Mouse (Mus musculus): Measurements from ENCODE around the gene Ceacam15. TPM values are rescaled to one million over a fixed set of nuclear protein-coding genes. Genes with fewer than 3 reads are reported as not detected.
"Not testable (repeated sequence)": the region's sequence is repeated elsewhere in the genome, so short reads cannot be mapped to it uniquely, and the experiment has no call there.

The Ceacam15 gene
- not detected for total RNA-seq (2021)

GRCm38 (mm10) chr7:16675605-16676004 is at the start of gene Ceacam15:
Gene Ceacam15 (minus strand): TSS chr7:16675705.
- no peak for DNase-seq
- intact Hi-C loops (cut with DNase I): no loop called here

GRCm38 (mm10) chr7:16722490-16722889 is 47.0 kb upstream of the Ceacam15 start:
- intact Hi-C loops (cut with DNase I): not testable (repeated sequence)

GRCm38 (mm10) chr7:16721629-16722028 is 46.1 kb upstream of the Ceacam15 start, which contains the start of gene Ceacam9:
Gene Ceacam9 (plus strand): TSS chr7:16721929.
- intact Hi-C loops (cut with DNase I): no loop called here
- no peak for DNase-seq

More at GRCm38 (mm10) chr7:16722490-16722889, 47.0 kb upstream of the Ceacam15 start:
- not testable (repeated sequence) for DNase-seq

- intact Hi-C loops (cut with DNase I): loop anchor here (2.0 kb wide), 1 partner anchor 36 kb away; no protein-coding TSS in a partner anchor
- not testable (repeated sequence) for DNase-seq
Measured at GRCm38 (mm10) chr7:16716456-16717152, 41.1 kb upstream of the Ceacam15 start.

DNA sequence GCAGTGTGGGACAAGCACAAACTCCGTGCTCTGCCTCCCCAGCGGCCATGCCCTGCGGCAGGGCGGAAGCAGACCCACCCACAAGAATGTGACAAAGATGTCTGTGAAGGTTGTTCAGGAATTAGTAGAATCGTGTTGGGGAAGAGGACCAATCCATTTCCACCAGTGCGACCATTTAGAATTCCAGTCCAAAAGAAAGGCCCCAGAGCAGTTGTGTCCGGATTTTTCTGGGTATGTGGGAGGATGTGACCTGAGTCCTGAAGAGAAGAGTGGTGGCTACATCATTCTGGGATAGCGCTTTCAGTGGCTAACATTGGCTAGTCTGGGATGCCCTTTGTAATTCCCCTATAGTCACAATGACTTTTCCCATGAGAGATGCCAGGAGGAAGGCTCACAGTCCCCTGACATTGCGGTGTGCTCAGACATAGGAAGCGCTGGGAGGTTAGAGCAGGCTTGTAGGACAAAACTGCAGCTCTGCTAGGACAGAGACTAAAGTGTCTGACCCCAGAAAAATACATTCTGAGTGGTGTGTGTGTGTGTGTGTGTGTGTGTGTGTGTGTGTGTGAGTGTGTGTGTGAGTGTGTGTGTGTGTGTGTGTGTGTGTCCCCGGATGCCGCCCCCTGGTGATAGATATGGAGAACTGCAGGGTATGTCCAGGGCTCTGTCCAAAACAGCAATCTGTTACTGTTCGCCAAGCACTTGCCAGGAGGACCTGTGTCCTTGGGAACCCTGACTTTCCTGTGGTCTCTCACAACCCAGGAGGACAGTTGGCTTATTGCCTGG is 37.3 kb upstream of the Ceacam15 start:
- intact Hi-C loops (cut with DNase I): no loop called here
- no peak for DNase-seq

DNA sequence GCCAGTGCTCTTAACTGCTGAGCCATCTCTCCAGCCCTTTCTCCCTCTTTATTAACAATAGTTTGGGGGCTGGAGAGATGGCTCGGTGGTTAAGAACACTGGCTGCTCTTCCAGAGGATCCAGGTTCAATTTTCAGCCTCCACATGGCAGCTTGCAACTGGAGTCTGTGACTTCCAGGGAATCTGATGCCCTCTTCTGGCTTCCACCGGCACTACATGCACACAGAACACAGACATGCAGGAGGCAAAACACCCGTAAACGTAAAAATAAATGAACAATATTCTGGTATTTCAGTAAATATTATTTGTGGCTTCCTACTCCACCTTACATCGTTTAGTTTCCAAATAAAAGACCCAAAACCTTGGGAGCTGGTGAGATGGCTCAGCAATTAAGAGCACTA is 35.1 kb upstream of the Ceacam15 start:
- DNase-seq: no peak
- intact Hi-C loops (cut with DNase I): no loop called here

GRCm38 (mm10) chr7:16708244-16708643 is 32.7 kb upstream of the Ceacam15 start:
- intact Hi-C loops (cut with DNase I): no loop called here
- DNase-seq: no peak

DNA sequence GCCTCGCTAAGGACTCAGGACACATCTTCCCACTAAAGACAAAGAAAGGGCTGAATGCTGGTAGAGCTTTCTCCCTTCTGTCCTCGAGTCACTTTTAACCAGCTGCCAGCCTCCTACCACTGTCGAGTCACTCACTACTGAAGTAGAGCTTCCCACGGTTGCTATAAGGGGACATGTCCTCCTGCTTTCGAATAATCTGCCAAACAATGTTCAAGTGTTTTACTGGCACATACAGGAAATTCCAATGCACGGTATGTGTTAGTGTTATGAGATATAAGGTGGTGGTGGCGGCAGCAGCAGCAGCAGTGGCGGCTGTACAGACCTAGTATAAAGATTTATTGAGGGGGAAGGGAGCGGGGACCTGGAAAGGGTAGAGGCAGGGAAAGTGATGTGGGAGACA is 30.9 kb upstream of the Ceacam15 start:
- intact Hi-C loops (cut with DNase I): no loop called here
- DNase-seq: no peak

DNA sequence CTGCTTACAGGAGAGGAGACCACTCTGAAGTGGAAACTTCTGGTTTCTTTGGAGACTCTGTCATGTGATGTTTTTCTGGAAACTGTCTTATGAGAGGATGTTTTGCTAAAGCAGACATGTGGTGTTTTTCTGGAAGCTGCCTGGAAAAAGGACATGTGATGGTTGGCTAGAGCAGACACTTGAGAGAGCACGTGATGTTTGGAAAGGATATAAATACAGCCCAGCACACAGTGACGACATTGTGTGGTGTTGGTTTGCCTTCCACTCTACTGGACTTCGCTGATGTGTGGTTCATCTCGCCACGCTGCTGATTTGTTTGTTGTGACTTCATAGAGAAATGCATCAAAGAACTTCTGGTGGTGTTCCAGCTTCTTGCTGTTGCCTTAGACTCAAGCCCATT is 25.1 kb upstream of the Ceacam15 start:
- intact Hi-C loops (cut with DNase I): no loop called here

DNA sequence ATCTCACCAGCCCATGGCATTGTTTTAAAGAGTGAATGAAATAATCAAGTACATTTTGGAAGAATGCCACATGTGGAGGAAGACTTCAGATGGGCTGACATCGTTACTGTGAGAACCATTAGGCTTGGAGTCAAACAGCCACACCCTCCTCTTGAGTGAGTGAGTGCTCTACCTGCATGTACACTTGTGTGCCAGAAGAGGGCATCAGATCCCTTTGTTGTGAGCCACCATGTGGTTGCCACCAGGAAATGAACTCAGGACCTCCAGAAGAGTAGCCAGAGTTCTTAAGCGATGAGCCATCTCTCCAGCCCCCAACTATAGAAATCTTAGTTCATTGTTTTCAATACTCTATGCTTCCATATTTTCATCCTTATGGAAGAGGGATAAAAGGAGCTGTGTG is 23.5 kb upstream of the Ceacam15 start:
- no peak for DNase-seq
- intact Hi-C loops (cut with DNase I): loop anchor here (2.0 kb wide), 1 partner anchor 30 kb away; no protein-coding TSS in a partner anchor

More for the DNA sequence above, 25.1 kb upstream of the Ceacam15 start:
- no peak for DNase-seq

- intact Hi-C loops (cut with DNase I): loop anchor here (1.0 kb wide), 1 partner anchor 67 kb away; no protein-coding TSS in a partner anchor
- peak; percentile 32 to 53 for DNase-seq
Measured at GRCm38 (mm10) chr7:16695025-16695424, 19.5 kb upstream of the Ceacam15 start.

- intact Hi-C loops (cut with DNase I): no loop called here
- no peak for DNase-seq
Measured at GRCm38 (mm10) chr7:16689196-16689595, 13.7 kb upstream of the Ceacam15 start.

DNA sequence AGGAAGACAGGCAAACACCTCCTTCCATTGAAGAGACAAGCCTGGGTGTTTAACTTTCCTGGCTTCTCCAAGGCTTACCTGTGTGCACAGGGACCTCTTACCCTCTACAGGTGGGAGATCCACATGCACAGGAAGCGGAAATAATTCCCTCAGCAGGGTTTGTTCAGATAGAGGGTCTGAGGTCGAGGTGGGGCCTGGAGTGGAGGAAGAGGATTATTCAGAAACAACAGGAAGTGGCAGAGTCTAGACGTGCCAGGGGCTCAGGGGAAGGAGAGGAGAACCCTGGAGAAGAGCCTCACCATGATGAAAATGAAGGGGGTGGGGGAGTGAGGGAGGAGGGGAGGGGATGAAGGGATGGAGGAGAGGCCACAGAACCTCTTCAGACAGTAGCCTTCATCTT is 4.7 kb upstream of the Ceacam15 start:
- not testable (repeated sequence) for DNase-seq
- intact Hi-C loops (cut with DNase I): loop anchor here (2.0 kb wide), 1 partner anchor 37 kb away; no protein-coding TSS in a partner anchor

DNA sequence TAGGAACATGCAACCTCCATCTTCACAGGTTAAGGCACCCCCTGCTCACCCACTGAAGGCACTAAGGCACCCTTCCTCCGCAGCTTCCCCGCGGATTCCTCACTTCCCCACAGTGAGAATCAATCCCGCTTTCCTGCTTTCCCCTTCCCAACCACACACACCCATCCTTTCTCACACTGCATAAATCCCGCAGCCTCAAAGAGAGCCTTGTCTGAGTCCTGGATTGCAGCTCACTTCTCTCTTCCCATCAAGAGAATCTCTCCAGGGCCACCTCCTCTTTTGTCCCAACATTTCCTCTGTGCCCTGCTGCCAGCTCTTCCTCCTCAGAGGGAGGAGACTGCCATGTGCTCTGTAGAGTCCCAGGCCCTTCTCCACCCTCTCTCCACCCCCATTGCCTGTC is 806 bp downstream of the Ceacam15 start:
- intact Hi-C loops (cut with DNase I): loop anchor here (1.0 kb wide), 1 partner anchor 49 kb away; no protein-coding TSS in a partner anchor
- not testable (repeated sequence) for DNase-seq

DNA sequence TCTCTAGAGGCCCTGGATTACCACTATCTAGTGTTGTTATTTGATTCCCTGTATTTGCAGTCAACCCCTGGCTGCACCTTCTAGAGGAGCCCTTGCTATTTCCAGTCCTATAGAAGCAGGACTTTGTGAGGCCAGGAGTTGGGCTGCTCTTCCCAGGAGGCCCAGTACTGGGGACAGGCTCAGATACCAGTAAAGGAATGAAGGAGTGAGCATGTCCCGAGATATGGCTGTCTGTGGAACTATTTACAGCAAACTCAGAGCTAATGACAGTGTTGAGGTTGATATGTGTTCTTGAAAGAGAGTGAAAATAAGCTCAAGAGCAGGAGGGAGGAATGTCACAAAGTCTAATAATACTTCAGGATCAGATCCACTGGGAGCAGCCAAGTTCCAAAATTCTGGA is 1.7 kb downstream of the Ceacam15 start:
- no peak for DNase-seq
- intact Hi-C loops (cut with DNase I): loop anchor here (1.0 kb wide), 1 partner anchor 49 kb away; no protein-coding TSS in a partner anchor

- intact Hi-C loops (cut with DNase I): not testable (repeated sequence)
Measured at GRCm38 (mm10) chr7:16668331-16668930, 7.1 kb downstream of the Ceacam15 start.

DNA sequence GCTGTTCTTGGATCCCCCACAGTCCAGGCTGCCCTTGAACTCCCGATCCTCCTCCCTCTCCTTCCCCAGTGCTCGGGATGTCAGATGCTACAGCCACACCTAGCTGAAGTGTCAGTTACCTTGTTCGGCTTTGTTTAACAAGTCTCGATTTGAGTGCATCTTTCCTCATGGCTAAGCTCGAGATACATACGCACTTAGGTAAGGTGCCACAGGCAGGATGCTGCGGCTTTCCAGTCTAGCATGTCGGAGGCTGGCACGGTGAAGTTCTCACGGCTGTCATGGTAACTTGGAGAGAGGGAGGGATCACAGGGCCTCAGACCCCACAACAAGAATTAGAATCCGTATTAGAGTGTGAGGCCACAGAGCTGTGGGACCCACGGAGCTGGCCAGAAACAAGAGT is 31.2 kb downstream of the Ceacam15 start:
- no peak for DNase-seq
- intact Hi-C loops (cut with DNase I): no loop called here

More at GRCm38 (mm10) chr7:16668331-16668930, 7.1 kb downstream of the Ceacam15 start:
- not testable (repeated sequence) for DNase-seq

- intact Hi-C loops (cut with DNase I); DNase-seq: not testable (repeated sequence)
Measured at GRCm38 (mm10) chr7:16643106-16643505, 32.4 kb downstream of the Ceacam15 start.

DNA sequence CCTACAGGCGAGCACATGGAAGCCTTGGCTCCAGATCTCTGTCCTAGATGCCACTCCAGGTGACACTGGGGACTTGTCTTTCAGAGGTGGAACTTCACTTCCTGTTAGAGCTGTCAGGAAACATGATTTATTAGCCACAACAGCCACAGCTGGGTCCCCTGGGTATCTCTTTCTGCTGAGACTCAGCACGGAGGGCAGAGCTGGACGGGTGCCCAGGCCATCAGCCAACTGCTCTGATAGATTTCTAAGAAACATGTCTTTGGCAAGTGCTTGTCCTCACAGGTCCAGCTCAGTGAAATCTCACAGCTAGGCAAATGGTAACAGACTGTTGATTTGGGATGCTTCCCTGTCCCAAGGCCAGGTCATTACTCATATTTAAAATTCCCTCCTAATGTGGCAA is 36.5 kb downstream of the Ceacam15 start:
- intact Hi-C loops (cut with DNase I): no loop called here
- peak; percentile 68 to 73 for DNase-seq

GRCm38 (mm10) chr7:16635116-16635515 is 40.4 kb downstream of the Ceacam15 start:
- no peak for DNase-seq
- intact Hi-C loops (cut with DNase I): no loop called here

- intact Hi-C loops (cut with DNase I); DNase-seq: not testable (repeated sequence)
Measured at GRCm38 (mm10) chr7:16633913-16634312, 41.6 kb downstream of the Ceacam15 start.
